Mouse (Mus musculus) frontal cortex, postnatal 25 days (tissue): Measurements from ENCODE around the gene Rab15.
A peak's percentile ranks its signal among the peaks of the same experiment; 100 is the strongest.

Experiments
- DNase-seq, 2 experiments: peaks; one replicate each; pipeline ENCODE4 v3.0.0; 2022; ENCODE audit warnings: low spot score in 2 of 2

Rab15 gene

DNA sequence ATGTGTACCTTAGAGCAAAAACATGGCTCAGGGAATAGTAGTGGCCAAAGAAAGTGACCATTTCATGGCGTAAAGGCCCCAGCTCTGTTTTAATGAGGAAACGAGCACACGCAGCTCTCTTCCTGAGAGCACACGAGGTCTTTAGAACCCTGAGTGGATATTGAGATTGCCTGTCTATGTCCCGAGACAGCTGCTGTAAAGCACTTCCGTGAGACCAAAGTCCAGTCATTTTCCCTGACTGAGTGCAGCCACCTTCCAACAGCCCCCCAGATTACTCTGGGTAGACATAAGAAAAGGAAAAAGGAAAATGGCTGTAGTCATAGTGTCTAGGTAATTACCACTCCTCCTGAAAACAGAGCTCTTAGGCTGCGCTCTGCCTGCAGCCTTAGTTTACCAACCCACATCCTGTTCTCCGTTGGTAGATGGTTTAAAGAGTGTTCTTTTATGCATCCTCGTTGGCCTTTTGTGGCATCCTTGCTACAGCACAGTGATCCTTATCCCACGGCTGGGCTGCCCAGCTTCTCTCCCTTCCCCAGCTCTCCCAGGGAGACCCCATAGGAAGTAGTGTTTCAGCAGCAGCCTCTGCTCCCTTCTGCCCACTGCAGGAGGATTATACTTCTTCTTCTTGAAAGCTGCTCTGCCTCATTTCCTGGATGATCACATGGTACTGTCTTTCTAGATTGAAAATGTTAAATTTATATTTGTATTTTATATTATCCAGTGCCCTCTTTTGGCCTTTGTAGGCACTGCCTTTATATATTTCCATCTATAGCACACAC is 44.2 kb downstream of the Rab15 start:
- no peak for DNase-seq

DNA sequence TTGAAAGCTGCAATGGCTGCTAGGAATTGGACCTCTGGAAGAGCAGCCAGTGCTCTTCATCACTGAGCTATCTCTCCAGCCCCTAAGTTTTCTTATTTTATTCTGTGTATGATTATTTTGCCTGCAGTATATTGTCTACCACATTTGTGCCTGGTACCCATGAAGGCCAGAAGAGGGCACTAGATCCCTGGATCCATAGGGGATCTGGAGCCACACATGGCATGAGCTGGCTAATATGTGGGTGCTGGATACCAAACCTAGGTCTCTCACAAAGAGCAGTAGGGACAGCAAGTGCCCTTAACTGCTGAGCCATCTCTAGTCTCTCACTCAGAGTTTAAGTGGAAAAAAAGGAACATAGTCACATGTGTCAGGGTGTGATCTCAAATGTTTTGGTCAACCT is 44.9 kb downstream of the Rab15 start:
- DNase-seq = no peak

DNA sequence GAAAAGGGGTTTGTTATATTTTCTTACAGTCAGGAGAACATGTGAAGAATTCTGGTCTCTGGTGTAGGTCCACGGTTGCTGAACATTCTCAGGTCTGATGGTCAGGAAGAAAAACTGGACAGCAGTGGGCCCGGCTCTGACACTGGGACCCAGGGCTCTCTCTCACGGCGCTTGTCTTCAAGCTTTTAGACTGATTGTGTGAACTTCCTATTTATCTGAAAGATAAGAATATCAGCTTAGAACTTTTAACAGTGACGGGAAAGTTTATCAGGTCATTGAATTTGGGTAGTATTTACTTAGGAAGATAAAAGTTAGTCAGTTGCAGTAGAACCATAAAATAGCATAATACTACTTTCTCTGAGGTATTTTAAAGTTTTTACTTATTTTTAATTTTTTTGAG is 45.8 kb downstream of the Rab15 start:
- DNase-seq = no peak

DNA sequence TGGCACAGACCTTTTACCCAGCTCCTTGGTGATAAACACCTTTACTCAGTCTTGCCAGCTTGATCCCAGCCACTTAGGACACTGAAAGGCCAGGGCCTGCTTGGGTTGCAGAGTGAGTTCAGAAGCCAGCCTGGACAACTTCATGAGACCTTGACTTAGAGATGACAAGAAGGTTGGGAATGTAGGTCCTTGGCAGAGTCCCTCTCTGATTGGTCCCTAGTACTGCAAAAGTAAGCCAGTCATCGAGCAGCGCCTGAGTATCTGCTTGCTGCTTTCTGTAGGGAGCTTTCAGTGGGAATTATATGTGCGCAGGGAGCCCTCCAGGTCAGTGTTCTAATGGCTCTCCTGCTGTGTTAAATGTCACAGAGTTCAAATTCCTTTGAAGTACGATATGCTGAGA is 47.6 kb downstream of the Rab15 start:
- DNase-seq = no peak

DNA sequence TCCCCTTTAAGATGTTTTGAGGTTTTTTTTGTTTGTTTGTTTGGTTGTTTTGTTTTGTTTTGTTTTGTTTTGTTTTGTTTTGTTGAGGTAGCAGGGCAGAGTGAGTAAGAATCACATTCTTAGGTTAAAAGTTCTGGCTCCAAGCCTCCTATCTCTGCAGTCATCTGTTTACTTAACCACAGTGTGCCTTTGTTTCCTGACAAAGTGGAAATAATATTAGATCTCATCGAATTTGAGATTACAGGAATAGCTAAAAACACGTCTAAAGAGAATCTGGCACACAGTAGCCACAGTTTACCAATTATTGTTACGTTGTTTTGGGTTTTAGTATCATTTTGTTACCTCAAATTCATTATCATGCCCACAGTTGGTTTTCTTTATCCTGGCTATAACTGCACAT is 48.1 kb downstream of the Rab15 start:
- DNase-seq = no peak

DNA sequence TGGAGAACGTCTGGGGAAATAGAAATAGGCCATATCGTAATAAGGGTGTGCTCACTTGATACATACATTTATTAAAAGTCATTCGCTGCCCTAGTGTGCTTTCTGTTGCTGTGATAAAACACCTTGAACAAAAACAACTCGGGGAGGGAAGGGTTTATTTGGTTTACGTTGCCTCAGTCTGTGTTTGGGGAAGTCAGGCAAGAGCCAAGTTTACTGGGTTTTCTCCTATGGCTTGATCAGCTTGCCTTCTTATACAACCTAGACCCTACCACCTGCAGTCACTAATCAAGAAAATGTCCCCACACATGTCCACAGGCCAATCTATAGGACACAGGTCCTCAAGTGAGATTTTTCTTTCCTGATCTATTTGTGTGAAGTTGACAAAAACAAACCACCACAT is 51.2 kb downstream of the Rab15 start:
- DNase-seq = no peak

DNA sequence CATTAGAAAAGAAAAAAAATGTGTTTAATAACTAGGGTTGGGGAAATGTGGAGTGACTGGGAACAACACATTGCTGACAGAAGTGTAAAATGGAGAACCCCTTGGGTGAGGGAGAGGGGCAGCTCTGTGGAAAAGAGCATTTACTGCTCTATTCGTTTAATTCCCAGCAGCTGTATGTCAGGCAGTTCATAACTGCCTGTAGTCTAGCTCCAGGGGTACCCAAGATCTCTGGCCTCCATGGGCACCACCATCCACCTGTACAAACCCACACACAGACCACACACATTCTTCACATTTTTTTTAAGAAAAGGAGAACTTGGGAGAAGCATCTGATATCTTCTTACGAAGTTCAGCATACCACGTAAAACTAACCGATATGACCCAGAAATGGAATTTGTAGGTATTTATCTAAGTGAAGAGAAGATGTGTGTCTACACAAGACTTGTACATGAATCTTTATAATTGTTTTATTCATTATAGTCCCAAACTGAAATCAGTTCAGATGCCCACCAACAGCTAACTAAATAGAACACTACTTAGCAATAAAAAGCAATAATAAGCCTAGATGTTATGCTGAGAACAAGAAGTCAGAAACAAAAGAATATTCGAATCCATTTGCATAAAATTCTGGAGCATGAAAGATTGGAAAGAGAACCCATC is 51.7 kb downstream of the Rab15 start:
- DNase-seq = no peak

DNA sequence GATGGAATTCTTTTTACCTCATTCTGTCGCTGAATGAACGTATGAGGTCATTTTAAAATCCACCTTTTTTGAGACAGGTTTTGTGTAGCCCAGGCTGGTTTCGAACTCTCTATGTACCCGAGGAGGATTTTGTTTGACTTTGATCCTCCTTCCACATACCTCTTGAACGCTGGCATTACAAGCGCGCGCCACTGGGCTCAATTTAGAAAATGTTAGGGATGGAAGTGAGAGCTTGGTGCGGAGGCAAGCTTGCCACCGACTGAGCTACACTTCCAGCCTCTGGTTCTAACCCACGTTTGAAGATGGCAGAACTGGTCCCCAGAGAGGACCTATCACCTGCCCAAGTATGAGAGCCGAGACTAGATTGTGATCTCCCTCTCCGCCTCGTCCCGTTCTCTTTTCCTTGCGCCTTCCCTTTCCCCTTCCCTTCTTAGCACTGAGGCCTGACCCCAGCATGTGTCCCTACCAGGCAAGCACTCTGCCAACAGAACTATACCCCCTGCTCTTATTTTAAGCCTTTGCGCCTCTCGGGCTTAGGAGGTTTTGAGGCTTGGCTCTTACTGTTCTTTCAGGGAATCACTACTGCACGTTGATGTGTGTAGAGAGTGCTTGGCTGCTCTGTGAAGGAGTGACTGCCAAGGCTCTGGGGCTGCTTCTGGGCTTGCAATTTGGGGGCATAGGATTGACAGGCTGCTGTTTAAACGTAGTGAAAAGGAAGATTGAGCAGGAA is 56.6 kb downstream of the Rab15 start:
- DNase-seq = peak in 1 of 2 experiments; percentile 33

DNA sequence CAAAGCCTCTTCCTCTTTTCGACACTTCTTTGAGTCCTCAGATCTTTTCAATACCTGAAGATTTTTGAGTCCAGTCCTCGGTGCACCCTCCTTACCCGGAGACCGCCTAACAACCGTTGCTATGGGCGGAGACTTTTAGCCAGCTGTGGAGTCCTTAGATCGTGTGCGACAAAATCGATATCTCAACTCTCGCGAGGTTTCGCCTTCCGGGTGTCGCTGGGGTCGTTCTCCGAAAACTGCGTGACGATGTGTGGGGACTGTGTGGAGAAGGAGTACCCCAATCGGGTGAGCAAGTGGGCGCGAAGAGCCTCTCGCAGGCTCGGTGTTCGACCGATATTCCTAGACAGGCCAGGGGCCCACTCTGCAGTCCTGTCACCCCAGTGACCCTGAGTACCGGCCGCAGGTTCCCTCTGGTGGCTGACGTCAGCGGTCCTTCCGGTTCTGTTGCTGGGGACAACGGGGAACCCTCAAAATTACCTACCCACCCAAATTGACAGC is 57.3 kb downstream of the Rab15 start, which contains the start of the genes Churc1 and Fntb:
Churc1 (plus strand) TSS at position 185 of the 498 bp plus-strand sequence.
Fntb (plus strand) TSS at position 236 of the 498 bp plus-strand sequence.
- DNase-seq = peak; percentile 71 to 78

DNA sequence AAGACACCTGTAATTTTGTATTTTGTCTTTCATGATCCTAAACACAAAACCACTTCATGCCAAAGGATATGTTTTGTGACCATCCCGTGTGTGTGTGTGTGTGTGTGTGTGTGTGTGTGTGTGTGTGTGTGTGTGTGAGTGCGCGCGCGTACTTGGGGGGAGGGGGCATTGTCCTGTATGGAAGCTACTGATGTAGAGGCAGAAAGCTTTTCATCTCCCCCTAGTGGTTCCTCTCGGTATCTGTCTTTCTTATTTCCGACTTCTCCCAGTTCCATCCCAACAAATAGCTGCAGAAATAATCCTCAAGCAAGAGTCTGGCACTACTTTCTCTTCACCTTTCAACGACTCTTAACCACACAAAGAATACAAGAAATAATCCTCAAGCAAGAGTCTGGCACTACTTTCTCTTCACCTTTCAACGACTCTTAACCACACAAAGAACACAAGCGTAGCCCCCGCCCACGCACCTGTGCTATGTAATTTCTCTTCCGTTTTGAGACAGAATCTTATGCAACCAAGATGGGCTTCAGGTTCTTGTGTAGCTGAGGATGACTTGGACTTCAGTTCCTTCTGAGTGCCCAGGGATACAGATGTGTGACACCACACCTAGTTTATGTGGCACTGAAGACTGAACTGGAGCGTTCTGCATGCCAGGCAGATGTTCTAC is 69.9 kb downstream of the Rab15 start:
- peak in 1 of 2 experiments; percentile 15 for DNase-seq

DNA sequence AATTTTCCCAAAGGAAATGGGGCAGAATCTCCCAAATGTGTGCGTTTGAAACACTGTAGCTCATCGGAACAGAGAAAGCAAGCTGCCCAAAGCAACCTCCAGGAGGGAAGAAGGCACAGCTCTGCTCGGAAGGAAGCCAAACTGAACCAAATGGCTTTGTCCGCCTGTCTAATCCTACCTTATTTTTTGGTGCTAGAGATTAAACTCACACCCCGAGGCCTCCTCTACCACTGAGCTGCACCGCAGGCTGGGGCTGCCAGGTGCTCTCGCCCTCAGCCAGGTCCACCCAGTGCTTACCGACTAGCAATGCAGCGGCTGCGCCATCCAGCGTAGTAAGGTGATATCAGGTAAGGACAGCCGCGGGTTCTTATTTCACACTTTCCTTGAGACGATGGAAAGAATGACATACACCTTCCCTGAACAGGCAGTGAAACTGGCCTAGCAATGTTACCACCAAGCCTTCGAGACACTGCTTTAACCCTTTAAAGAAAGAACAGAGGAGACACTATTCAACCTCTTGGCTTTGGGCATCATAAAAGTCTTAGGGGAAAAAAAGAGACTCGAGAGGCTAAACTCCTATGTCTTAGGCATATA is 71.7 kb downstream of the Rab15 start:
- no peak for DNase-seq
